In genomic region chr8:77773256-77773655, GRCm38 (mm10) we compare ENCODE assay signal across 13 mouse cellular contexts. TPM values are rescaled to one million over a fixed set of nuclear protein-coding genes. Genes with fewer than 3 reads are reported as not detected.
DNase-seq lines count a peak whose midpoint lies in the region; ATAC-seq and TF ChIP-seq lines count a peak whose summit lies in the region.
"Had no signal": no experiment of that assay in that cellular context is flagged by ENCODE, and none has a peak within 500 bp of the region (broad histone marks: within the 10 kb centered on the region; RNA-seq: fewer than 3 reads in every experiment).

No protein-coding gene starts in this region.

- ATAC-seq in heart, embryonic 13.5 days (ENCODE audit: extremely low read depth, insufficient number of reproducible peaks, low FRiP score, low TSS enrichment) = no peak
- ATAC-seq in midbrain, embryonic 11.5 days (ENCODE audit: low FRiP score) = no peak
- no peak for ATAC-seq in midbrain, embryonic 16.5 days
- no peak for ATAC-seq in Patski
- no peak for ATAC-seq in neural tube, embryonic 15.5 days (ENCODE audit: low FRiP score)

- H3K36me3 ChIP-seq in heart, embryonic 13.5 days = no peaks in the 10 kb centered on the region
- no peaks in the 10 kb centered on the region for H3K36me3 ChIP-seq in midbrain, embryonic 11.5 days (ENCODE audit: control insufficient read depth, insufficient read depth, low read length)
- H3K36me3 ChIP-seq in midbrain, embryonic 16.5 days (ENCODE audit: control insufficient read depth, insufficient read depth, low read length) = no peaks in the 10 kb centered on the region
- H3K36me3 ChIP-seq in small intestine, adult 2 months (ENCODE audit: control insufficient read depth, insufficient read depth, low read length) = no peaks in the 10 kb centered on the region
- H3K36me3 ChIP-seq in neural tube, embryonic 15.5 days = no peaks in the 10 kb centered on the region
- H3K36me3 ChIP-seq: embryonic facial prominence, embryonic 15.5 days; hindbrain, embryonic 13.5 days; limb, embryonic 15.5 days; midbrain, embryonic 13.5 days had no signal

- TF ChIP-seq POLR2A in small intestine, adult 2 months (IDR thresholded peaks at IDR 0.05; ENCODE audit: low read depth, low read length) = no peak

- peaks cover 23% of the 10 kb centered on the region for H3K4me1 ChIP-seq in heart, embryonic 13.5 days
- H3K4me1 ChIP-seq in midbrain, embryonic 11.5 days (ENCODE audit: control insufficient read depth, insufficient read depth, low read length) = no peaks in the 10 kb centered on the region
- H3K4me1 ChIP-seq in midbrain, embryonic 16.5 days (ENCODE audit: control insufficient read depth, insufficient read depth, low read length) = no peaks in the 10 kb centered on the region
- H3K4me1 ChIP-seq in small intestine, adult 2 months (ENCODE audit: control insufficient read depth, insufficient read depth, insufficient read length, low read length) = 0 out of 2 replicates have a peak, but pooled peaks cover 1% of the 10 kb centered on the region
- H3K4me1 ChIP-seq in neural tube, embryonic 15.5 days = no peaks in the 10 kb centered on the region
- H3K4me1 ChIP-seq: embryonic facial prominence, embryonic 15.5 days; limb, embryonic 15.5 days had no signal

- no peaks in the 10 kb centered on the region for H3K9me3 ChIP-seq in heart, embryonic 13.5 days
- H3K9me3 ChIP-seq in midbrain, embryonic 11.5 days (ENCODE audit: control insufficient read depth, low read length) = no peaks in the 10 kb centered on the region
- no peaks in the 10 kb centered on the region for H3K9me3 ChIP-seq in midbrain, embryonic 16.5 days (replicated peaks; ENCODE audit: control insufficient read depth, low read length, poor library complexity, severe bottlenecking)
- no peaks in the 10 kb centered on the region for H3K9me3 ChIP-seq in neural tube, embryonic 15.5 days (replicated peaks)
- H3K9me3 ChIP-seq: embryonic facial prominence, embryonic 15.5 days; hindbrain, embryonic 13.5 days; limb, embryonic 15.5 days; midbrain, embryonic 13.5 days had no signal

- H3K27me3 ChIP-seq in heart, embryonic 13.5 days (replicated peaks) = no peaks in the 10 kb centered on the region
- H3K27me3 ChIP-seq in midbrain, embryonic 11.5 days (ENCODE audit: control insufficient read depth, insufficient read depth, low read length) = no peaks in the 10 kb centered on the region
- H3K27me3 ChIP-seq in midbrain, embryonic 16.5 days (ENCODE audit: control insufficient read depth, insufficient read depth, low read depth, low read length) = no peaks in the 10 kb centered on the region
- H3K27me3 ChIP-seq in Patski = no peaks in the 10 kb centered on the region
- H3K27me3 ChIP-seq in small intestine, adult 2 months (ENCODE audit: control insufficient read depth, insufficient read depth, low read length) = no peaks in the 10 kb centered on the region
- no peaks in the 10 kb centered on the region for H3K27me3 ChIP-seq in neural tube, embryonic 15.5 days (replicated peaks)
- H3K27me3 ChIP-seq: embryonic facial prominence, embryonic 15.5 days; hindbrain, embryonic 13.5 days; limb, embryonic 15.5 days; midbrain, embryonic 13.5 days had no signal

- no peak for DNase-seq in heart, postnatal 36 days
- peak; percentile 65 for DNase-seq in midbrain, embryonic 11.5 days (ENCODE audit: low spot score, missing footprints)
- DNase-seq in Patski (ENCODE audit: low read depth, low spot score) = no peak
- DNase-seq: kidney, postnatal 4 days; spleen, adult 18-20 months had no signal

- TF ChIP-seq CTCF in Patski (IDR thresholded peaks at IDR 0.05) = peak; percentile 63
- peak; percentile 41; the same call in 1 of the 2 replicates for TF ChIP-seq CTCF in small intestine, adult 2 months (IDR thresholded peaks at IDR 0.05; ENCODE audit: extremely low read depth, insufficient read length, insufficient replicate concordance, low read depth, low read length)

- intact Hi-C loops in heart, postnatal 36 days (cut with DNase I) = no loop called here

- no peak overlapping the region for H3K9ac ChIP-seq in heart, embryonic 13.5 days
- H3K9ac ChIP-seq in midbrain, embryonic 11.5 days (ENCODE audit: low read length) = no peak overlapping the region
- H3K9ac ChIP-seq in midbrain, embryonic 16.5 days (ENCODE audit: low read depth, low read length) = no peak overlapping the region
- no peak overlapping the region for H3K9ac ChIP-seq in neural tube, embryonic 15.5 days (replicated peaks)
- H3K9ac ChIP-seq: embryonic facial prominence, embryonic 15.5 days; hindbrain, embryonic 13.5 days; limb, embryonic 15.5 days; midbrain, embryonic 13.5 days had no signal

- CTCF ChIA-PET in Patski (lab: Charles Lee) = interaction anchor here (0.7 to 1.2 kb wide), 3 partner anchors 10 to 141 kb away, joined by 3 to 4 read pairs (median 3); no protein-coding TSS in a partner anchor

- peak overlapping the region; percentile 85 for H3K27ac ChIP-seq in heart, embryonic 13.5 days (replicated peaks)
- H3K27ac ChIP-seq in midbrain, embryonic 11.5 days (ENCODE audit: low read depth, low read length) = no peak overlapping the region
- H3K27ac ChIP-seq in midbrain, embryonic 16.5 days (ENCODE audit: low read length) = no peak overlapping the region
- H3K27ac ChIP-seq in small intestine, adult 2 months (ENCODE audit: insufficient read depth, low read depth, low read length) = no peak overlapping the region
- no peak overlapping the region for H3K27ac ChIP-seq in neural tube, embryonic 15.5 days (replicated peaks)
- H3K27ac ChIP-seq: embryonic facial prominence, embryonic 15.5 days; hindbrain, embryonic 13.5 days; limb, embryonic 15.5 days; midbrain, embryonic 13.5 days had no signal

- H3K4me3 ChIP-seq in heart, embryonic 13.5 days = no peak overlapping the region
- H3K4me3 ChIP-seq in midbrain, embryonic 11.5 days (ENCODE audit: low read depth, low read length) = no peak overlapping the region
- H3K4me3 ChIP-seq in midbrain, embryonic 16.5 days (ENCODE audit: low read depth, low read length) = no peak overlapping the region
- H3K4me3 ChIP-seq in small intestine, adult 2 months (ENCODE audit: low read depth, low read length) = no peak overlapping the region
- no peak overlapping the region for H3K4me3 ChIP-seq in neural tube, embryonic 15.5 days (replicated peaks)
- H3K4me3 ChIP-seq: embryonic facial prominence, embryonic 15.5 days; hindbrain, embryonic 13.5 days; limb, embryonic 15.5 days; midbrain, embryonic 13.5 days had no signal

- in situ Hi-C loops in Patski (cut with MboI; ENCODE audit: low pct_unique_long_range_greater_than_20kb) = loop anchor here (25.0 kb wide), 1 partner anchor 336 kb away; no protein-coding TSS in a partner anchor

- POLR2A ChIA-PET in Patski (lab: Charles Lee) = no interaction called here

- H3K4me2 ChIP-seq in heart, embryonic 13.5 days = no peak overlapping the region
- no peak overlapping the region for H3K4me2 ChIP-seq in midbrain, embryonic 11.5 days
- H3K4me2 ChIP-seq in midbrain, embryonic 16.5 days (ENCODE audit: low read length) = no peak overlapping the region
- no peak overlapping the region for H3K4me2 ChIP-seq in neural tube, embryonic 15.5 days
- H3K4me2 ChIP-seq: embryonic facial prominence, embryonic 15.5 days; hindbrain, embryonic 13.5 days; limb, embryonic 15.5 days; midbrain, embryonic 13.5 days had no signal

- WGBS in heart, embryonic 13.5 days = 64% methylated on average over 5 of the region's 5 CpGs
- 76% methylated on average over 5 of the region's 5 CpGs for WGBS in midbrain, embryonic 11.5 days
- WGBS in midbrain, embryonic 16.5 days = 67% methylated on average over 5 of the region's 5 CpGs
- 78% methylated on average over 5 of the region's 5 CpGs for WGBS in small intestine, adult 2 months
- WGBS in neural tube, embryonic 15.5 days = 78% methylated on average over 5 of the region's 5 CpGs

RNA-seq across cellular contexts. Expression of gene Ednra, which starts 49.0 kb away (rescaled TPM):
- polyA plus RNA-seq in heart, embryonic 13.5 days (2015; fragmentation: Nextera tagmentation; extraction: Ambion mirVana) = 38.2 and 42.8 TPM in 2 replicates
- 10 to 100 TPM; 39.2 to 43.5 TPM for total RNA-seq in heart, postnatal 36 days (2021)
- 13.4 and 17.9 TPM in 2 replicates for polyA plus RNA-seq in midbrain, embryonic 11.5 days (2014; fragmentation: Nextera tagmentation; extraction: Ambion mirVana)
- polyA plus RNA-seq in midbrain, embryonic 16.5 days (2015; fragmentation: Nextera tagmentation; extraction: Ambion mirVana) = 5.1 and 6.2 TPM in 2 replicates
- 0.53 TPM for polyA plus RNA-seq in Patski (2021)
- polyA plus RNA-seq in small intestine, adult 2 months (2012; rRNA removed) = 1.5 and 2.4 TPM in 2 replicates
- 7.7 and 10.0 TPM in 2 replicates for polyA plus RNA-seq in neural tube, embryonic 15.5 days (2015; fragmentation: Nextera tagmentation; extraction: Ambion mirVana)
